Mouse (Mus musculus): ENCODE measurements around the gene Xpnpep3. TPM values are rescaled to one million over a fixed set of nuclear protein-coding genes. Genes with fewer than 3 reads are reported as not detected.
"Not testable (repeated sequence)": the region's sequence is repeated elsewhere in the genome, so short reads cannot be mapped to it uniquely, and the experiment has no call there.

Xpnpep3 gene
- total RNA-seq, 2 experiments from 2014 or later, result 8.5 to 17.5 TPM

DNA sequence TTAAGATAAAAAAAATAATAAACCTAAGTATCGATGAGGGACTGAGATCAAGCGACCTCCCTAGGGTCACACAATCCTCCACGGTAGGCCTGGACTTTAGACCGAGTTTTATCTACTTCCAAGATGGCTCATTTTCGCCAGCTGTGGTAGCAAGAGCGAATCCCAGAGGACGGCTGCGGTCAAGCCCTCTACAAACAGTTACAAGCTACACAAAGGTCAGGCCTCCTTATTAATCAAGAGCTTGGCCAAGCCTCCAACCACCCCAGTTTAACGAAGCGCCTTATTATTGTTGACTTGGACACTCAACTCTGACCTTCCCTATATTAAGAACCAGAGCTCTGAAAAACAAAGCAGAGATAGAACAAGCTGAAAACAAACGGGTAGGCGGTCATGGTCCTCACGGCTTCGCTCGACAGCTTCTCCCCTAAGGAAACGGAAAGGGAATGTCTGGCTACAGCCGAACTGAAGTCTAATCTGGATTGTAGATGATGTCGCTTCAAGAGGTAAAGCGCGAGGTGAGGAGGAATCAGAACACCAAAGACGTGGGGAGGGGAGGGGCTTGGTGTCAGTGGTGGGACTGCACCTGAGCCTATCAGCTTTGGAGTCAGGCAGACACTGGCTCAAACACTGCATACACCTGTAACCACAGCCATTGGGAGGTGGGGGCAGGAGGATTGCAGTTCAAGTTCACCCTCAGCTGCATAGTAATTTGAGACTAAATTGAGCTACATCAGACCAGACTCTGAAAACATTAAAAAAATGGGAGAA, 79.7 kb downstream of the Xpnpep3 start:
- no peak for ATAC-seq (replicated peaks; ENCODE audit: poor library complexity)

DNA sequence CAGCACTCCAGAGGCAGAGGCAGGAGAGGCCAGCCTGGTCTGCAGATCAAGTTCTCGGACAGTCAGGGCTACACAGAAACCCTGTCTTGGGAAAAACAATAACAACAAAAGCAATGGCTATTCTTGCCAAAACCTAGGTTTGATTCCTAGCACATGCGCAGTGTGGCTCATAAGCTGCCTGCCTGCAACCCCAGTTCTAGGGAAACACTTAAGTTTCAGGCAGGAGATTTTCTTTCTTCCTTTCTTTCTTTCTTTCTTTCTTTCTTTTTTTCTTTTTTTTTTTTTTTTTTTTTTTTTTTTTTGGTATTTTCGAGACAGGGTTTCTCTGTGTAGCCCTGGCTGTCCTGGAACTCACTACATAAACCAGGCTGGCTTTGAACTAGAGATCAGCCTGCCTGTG, 80.3 kb downstream of the Xpnpep3 start:
- ATAC-seq (replicated peaks; ENCODE audit: poor library complexity), result not testable (repeated sequence)

DNA sequence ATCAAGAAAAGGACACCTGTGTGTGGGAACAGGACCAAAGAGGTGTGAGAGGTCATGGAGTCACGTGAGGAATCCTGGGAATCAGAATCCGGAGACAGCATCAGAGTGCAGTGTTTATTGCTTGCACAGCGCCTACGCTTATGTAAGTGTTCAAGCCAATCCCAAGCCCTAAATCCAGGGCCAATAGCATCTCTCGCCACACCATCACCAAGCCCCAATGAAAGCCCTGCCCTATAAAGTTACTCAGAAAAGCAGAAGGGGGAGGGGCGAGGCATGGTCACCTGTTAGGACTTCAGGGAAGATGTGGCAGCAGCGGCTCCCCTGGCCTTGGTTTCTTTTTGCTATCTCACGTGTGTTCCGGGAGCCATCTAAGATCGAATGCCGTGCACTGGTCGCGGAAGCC, 81.0 kb downstream of the Xpnpep3 start:
- peak; percentile 93 for ATAC-seq (replicated peaks; ENCODE audit: poor library complexity)

GRCm38 (mm10) chr15:81482966-81483365, 83.0 kb downstream of the Xpnpep3 start:
- ATAC-seq (replicated peaks; ENCODE audit: poor library complexity), result no peak

DNA sequence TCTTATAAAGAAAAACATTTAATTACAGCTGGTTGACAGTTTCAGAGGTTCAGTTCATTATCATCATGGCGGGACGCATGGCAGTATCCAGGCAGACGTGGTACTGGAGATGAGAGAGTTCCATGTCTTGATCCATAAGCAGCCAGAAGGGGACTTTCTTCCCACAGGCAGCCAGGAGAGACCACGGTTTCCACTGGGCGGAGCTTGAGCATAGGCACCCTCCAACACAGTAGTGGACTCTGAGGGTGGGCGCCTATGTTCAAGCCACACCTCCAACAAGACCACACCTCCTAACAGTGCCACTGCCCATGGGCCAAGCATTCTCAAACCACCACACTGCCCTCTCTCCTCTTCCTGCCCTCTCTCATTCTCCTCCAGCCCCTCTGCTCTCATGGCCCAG, 83.8 kb downstream of the Xpnpep3 start:
- ATAC-seq (replicated peaks; ENCODE audit: poor library complexity), result no peak

DNA sequence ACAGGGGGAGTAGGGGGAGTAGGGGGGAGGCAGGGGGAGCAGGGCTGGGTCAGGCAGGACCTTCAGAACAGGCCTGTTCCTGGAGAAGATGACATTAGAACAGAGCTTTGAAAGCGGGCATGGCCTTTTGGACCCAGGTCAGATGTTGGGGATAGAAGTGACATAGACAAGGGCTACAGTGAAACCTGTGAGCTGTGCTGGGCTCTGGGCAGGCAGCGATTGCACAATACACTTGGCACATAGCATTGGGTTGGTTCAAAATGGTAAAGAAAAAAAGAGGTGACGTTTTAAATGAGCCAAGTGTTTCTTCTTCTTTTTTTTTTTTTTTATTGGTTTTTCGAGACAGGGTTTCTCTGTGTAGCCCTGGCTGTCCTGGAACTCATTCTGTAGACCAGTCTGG, 85.5 kb downstream of the Xpnpep3 start:
- peak; percentile 54 for ATAC-seq (replicated peaks; ENCODE audit: poor library complexity)

- ATAC-seq (replicated peaks; ENCODE audit: poor library complexity), result no peak
Measured at GRCm38 (mm10) chr15:81503466-81503865, 103.5 kb downstream of the Xpnpep3 start.

DNA sequence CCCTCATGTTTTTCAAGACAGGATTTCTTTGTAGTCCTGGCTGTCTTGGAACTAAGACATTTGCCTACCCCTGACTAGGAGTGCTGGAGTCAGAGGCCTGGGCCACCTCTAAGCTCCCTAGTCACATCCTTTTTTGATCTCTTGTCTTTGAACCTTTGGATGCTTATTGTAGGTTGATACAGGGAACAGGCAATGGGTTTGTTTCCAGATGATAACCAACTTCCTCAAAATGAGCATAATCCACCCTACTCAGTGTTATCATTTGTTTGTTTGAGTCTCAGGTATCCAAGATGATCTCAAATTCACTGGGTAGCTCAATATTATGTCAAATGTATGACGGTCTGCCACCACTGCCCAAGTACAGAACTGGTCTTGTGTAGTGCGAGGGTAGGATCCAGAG, 104.1 kb downstream of the Xpnpep3 start:
- ATAC-seq (replicated peaks; ENCODE audit: poor library complexity), result no peak

Other genes with a start within 250 kb of the Xpnpep3 start
- gene Mrtfa, start 209.4 kb upstream of the Xpnpep3 start, total RNA-seq (2015), result 24.5 and 27.3 TPM in 2 replicates
- 11.1 and 17.6 TPM in 2 replicates for gene Mrtfa, start 209.4 kb upstream of the Xpnpep3 start, total RNA-seq (2017)
- gene Mchr1, start 164.6 kb upstream of the Xpnpep3 start, total RNA-seq (2015), result not detected in 2 replicates
- gene Mchr1, start 164.6 kb upstream of the Xpnpep3 start, total RNA-seq (2017), result not detected in 2 replicates
- 77.2 and 78.7 TPM in 2 replicates for gene Slc25a17, start 39.3 kb upstream of the Xpnpep3 start, total RNA-seq (2015)
- 89.4 and 90.6 TPM in 2 replicates for gene Slc25a17, start 39.3 kb upstream of the Xpnpep3 start, total RNA-seq (2017)
- gene St13, start 61 bp upstream of the Xpnpep3 start, total RNA-seq (2015), result 155 and 166 TPM in 2 replicates
- gene St13, start 61 bp upstream of the Xpnpep3 start, total RNA-seq (2017), result 258 and 365 TPM in 2 replicates
- gene Dnajb7, start 8.2 kb downstream of the Xpnpep3 start, total RNA-seq (2015), result not detected in 2 replicates
- gene Dnajb7, start 8.2 kb downstream of the Xpnpep3 start, total RNA-seq (2017), result 0.17 TPM in 1 of 2 replicates, not detected in the other
- 166 and 175 TPM in 2 replicates for gene Rbx1, start 66.2 kb downstream of the Xpnpep3 start, total RNA-seq (2015)
- gene Rbx1, start 66.2 kb downstream of the Xpnpep3 start, total RNA-seq (2017), result 189 and 199 TPM in 2 replicates
- gene Ep300, start 185.2 kb downstream of the Xpnpep3 start, total RNA-seq (2015), result 112 and 132 TPM in 2 replicates
- 22.4 and 23.7 TPM in 2 replicates for gene Ep300, start 185.2 kb downstream of the Xpnpep3 start, total RNA-seq (2017)

All from megakaryocyte progenitor cell, adult 5-6 weeks (primary cell).